Mouse (Mus musculus) heart, embryonic 14.5 days (tissue): ENCODE data around the gene Erbin. TPM values are rescaled to one million over a fixed set of nuclear protein-coding genes. Genes with fewer than 3 reads are reported as not detected.
A peak's percentile ranks its signal among the peaks of the same experiment; 100 is the strongest.

Experiments used
- ATAC-seq: fragments of 200-750 bp; cut with Nextera tagmentation; 2 replicates; pipeline ENCODE4 v1.8.0; 2017; ENCODE audit warnings: low read depth, moderate TSS enrichment; ENCODE audit not compliant: insufficient number of reproducible peaks, insufficient read depth, low FRiP score
- H3K27ac ChIP-seq, 2 experiments: fragments of 200-500 bp in 1 of 2; fragments of 300-500 bp in 1 of 2; sonication (generic) in 1 of 2; replicated peaks in 1 of 2; 2 replicates each; pipeline ENCODE4 v1.5.1; 2012 to 2014; ENCODE audit warnings: low read depth in 2 of 2, low read length in 2 of 2, control low read depth in 1 of 2, mild to moderate bottlenecking in 1 of 2, mixed read lengths in 1 of 2; ENCODE audit not compliant: control insufficient read depth in 1 of 2, insufficient read depth in 1 of 2
- H3K27me3 ChIP-seq: fragments of 300-500 bp; sonication (generic); 2 replicates; pipeline ENCODE4 v1.6.1; 2014; ENCODE audit warnings: mild to moderate bottlenecking, low read length, control low read depth; ENCODE audit not compliant: control insufficient read depth, insufficient read depth
- H3K36me3 ChIP-seq: fragments of 300-500 bp; sonication (generic); 2 replicates; pipeline ENCODE4 v1.6.1; 2014; ENCODE audit warnings: mild to moderate bottlenecking, control low read depth, low read length, mixed read lengths; ENCODE audit not compliant: control insufficient read depth, insufficient read depth
- H3K4me1 ChIP-seq, 2 experiments: fragments of 200-500 bp in 1 of 2; fragments of 300-500 bp in 1 of 2; sonication (generic) in 1 of 2; 2 replicates each; pipeline ENCODE4 v1.6.1; 2012 to 2014; ENCODE audit warnings: low read length in 2 of 2, control low read depth in 1 of 2, mixed read lengths in 1 of 2; ENCODE audit not compliant: control insufficient read depth in 2 of 2, insufficient read depth in 2 of 2
- H3K4me2 ChIP-seq: fragments of 300-500 bp; sonication (generic); 2 replicates; pipeline ENCODE4 v1.6.1; 2014; ENCODE audit warnings: mild to moderate bottlenecking, low read length
- H3K4me3 ChIP-seq, 2 experiments: fragments of 200-500 bp in 1 of 2; fragments of 300-500 bp in 1 of 2; sonication (generic) in 1 of 2; 2 replicates each; pipeline ENCODE4 v1.5.1; 2012 to 2014; ENCODE audit warnings: low read length in 2 of 2, mild to moderate bottlenecking in 2 of 2, control low read depth in 1 of 2, low read depth in 1 of 2, moderate library complexity in 1 of 2; ENCODE audit not compliant: control insufficient read depth in 1 of 2, insufficient read depth in 1 of 2
- H3K9ac ChIP-seq: fragments of 300-500 bp; sonication (generic); 2 replicates; pipeline ENCODE4 v1.6.1; 2014; ENCODE audit warnings: mild to moderate bottlenecking, low read length
- H3K9me3 ChIP-seq: fragments of 300-500 bp; sonication (generic); 2 replicates; pipeline ENCODE4 v1.6.1; 2016; ENCODE audit warnings: low read length, control low read depth; ENCODE audit not compliant: control insufficient read depth
- WGBS: fragments of 180-500 bp; shearing (Covaris S2); extraction: QIAGEN DNeasy Blood & Tissue Kit; methylation state at CpG from one replicate; pipeline ENCODE4 v1.1.7; 2014; 5-methylcytosine and 5-hydroxymethylcytosine counted together
- polyA plus RNA-seq: library from polyadenylated mRNA; unstranded; fragments of >200 nt; fragmentation: Nextera tagmentation; extraction: Ambion mirVana; gene quantifications from 2 replicates; pipeline ENCODE4 v1.2.1, GENCODE M21; 2014

Gene Erbin
- polyA plus RNA-seq, 1 experiment from 2014 or later = 24.8 TPM

- H3K4me3 ChIP-seq = no peak overlapping the region
- H3K4me1 ChIP-seq = peaks cover 0 to 13% of the 10 kb centered on the region in 2 experiments; a peak in 2 of 4 replicates
- no peaks in the 10 kb centered on the region for H3K27me3 ChIP-seq
- no peak for ATAC-seq
- 0 out of 2 replicates have a peak, but pooled peaks cover 3% of the 10 kb centered on the region for H3K36me3 ChIP-seq
- H3K9ac ChIP-seq = no peak overlapping the region
- no peak overlapping the region for H3K27ac ChIP-seq
- WGBS = 42% methylated on average over 6 of the region's 6 CpGs
- H3K9me3 ChIP-seq = no peaks in the 10 kb centered on the region
- H3K4me2 ChIP-seq = no peak overlapping the region
These were observed 114.0 kb downstream of the Erbin start for GRCm38 (mm10) chr13:103806210-103806851.

GRCm38 (mm10) chr13:103803721-103804120 is 116.6 kb downstream of the Erbin start:
- H3K4me3 ChIP-seq = no peak overlapping the region
- H3K4me1 ChIP-seq = peaks cover 0 to 13% of the 10 kb centered on the region in 2 experiments; a peak in 2 of 4 replicates
- no peaks in the 10 kb centered on the region for H3K9me3 ChIP-seq
- H3K9ac ChIP-seq = no peak overlapping the region
- H3K27ac ChIP-seq = no peak overlapping the region
- H3K27me3 ChIP-seq = no peaks in the 10 kb centered on the region
- no peak for ATAC-seq
- H3K4me2 ChIP-seq = no peak overlapping the region
- WGBS = 77% methylated on average over 5 of the region's 5 CpGs
- no peaks in the 10 kb centered on the region for H3K36me3 ChIP-seq

GRCm38 (mm10) chr13:103801021-103801420 is 119.3 kb downstream of the Erbin start:
- 86% methylated on average over 1 of the region's 1 CpGs for WGBS
- no peaks in the 10 kb centered on the region; a peak in 1 of 4 replicates for H3K4me1 ChIP-seq
- no peaks in the 10 kb centered on the region for H3K9me3 ChIP-seq
- no peak for ATAC-seq
- H3K36me3 ChIP-seq = no peaks in the 10 kb centered on the region
- no peak overlapping the region for H3K9ac ChIP-seq
- H3K27ac ChIP-seq = no peak overlapping the region
- no peaks in the 10 kb centered on the region for H3K27me3 ChIP-seq
- no peak overlapping the region for H3K4me2 ChIP-seq
- H3K4me3 ChIP-seq = no peak overlapping the region

- Histone ChIP-seq H3K4me1 (no peaks in the 10 kb centered on the region), H3K9ac (no peak overlapping the region), H3K9me3 (no peaks in the 10 kb centered on the region), H3K27me3 (no peaks in the 10 kb centered on the region), H3K27ac (no peak overlapping the region), H3K4me2 (no peak overlapping the region), H3K4me3 (no peak overlapping the region), H3K36me3 (no peaks in the 10 kb centered on the region)
- ATAC-seq = no peak
- 82% methylated on average over 9 of the region's 9 CpGs for WGBS
These were observed 125.4 kb downstream of the Erbin start for GRCm38 (mm10) chr13:103794688-103795543.

- Histone ChIP-seq H3K4me2 (no peak overlapping the region), H3K27me3 (no peaks in the 10 kb centered on the region), H3K4me3 (no peak overlapping the region), H3K27ac (no peak overlapping the region), H3K36me3 (no peaks in the 10 kb centered on the region), H3K4me1 (no peaks in the 10 kb centered on the region), H3K9me3 (no peaks in the 10 kb centered on the region), H3K9ac (no peak overlapping the region)
- no peak for ATAC-seq
- 28% methylated on average over 11 of the region's 11 CpGs for WGBS
These were observed 140.3 kb downstream of the Erbin start for GRCm38 (mm10) chr13:103779922-103780585.

GRCm38 (mm10) chr13:103777126-103777525 is 143.2 kb downstream of the Erbin start:
- no peak overlapping the region for H3K9ac ChIP-seq
- no peak overlapping the region for H3K4me3 ChIP-seq
- no peak for ATAC-seq
- no peaks in the 10 kb centered on the region for H3K27me3 ChIP-seq
- 60% methylated on average over 8 of the region's 8 CpGs for WGBS
- H3K9me3 ChIP-seq = no peaks in the 10 kb centered on the region
- H3K36me3 ChIP-seq = no peaks in the 10 kb centered on the region
- peaks cover 0 to 10% of the 10 kb centered on the region in 2 experiments; a peak in 2 of 4 replicates for H3K4me1 ChIP-seq
- no peak overlapping the region for H3K4me2 ChIP-seq
- no peak overlapping the region for H3K27ac ChIP-seq

GRCm38 (mm10) chr13:103774119-103774757 is 146.1 kb downstream of the Erbin start, which contains the start of gene Srek1:
Srek1 (minus strand) TSS chr13:103774608.
- under 1% methylated on average over 81 of the region's 81 CpGs for WGBS
- Histone ChIP-seq H3K27me3 (no peaks in the 10 kb centered on the region), H3K9ac (peak within 1 kb of the TSS; percentile 81), H3K36me3 (peaks cover 12% of the 10 kb centered on the region), H3K27ac (peak within 1 kb of the TSS; percentile 95 to 100), H3K4me2 (peak within 1 kb of the TSS; percentile 80), H3K9me3 (no peaks in the 10 kb centered on the region), H3K4me3 (peak within 1 kb of the TSS; percentile 60 to 97), H3K4me1 (peaks cover 0 to 19% of the 10 kb centered on the region in 2 experiments; a peak in 3 of 4 replicates)
- peak; percentile 93 for ATAC-seq
